Mouse (Mus musculus) MEL (cell line): ENCODE data around the gene Pcsk2. TPM values are rescaled to one million over a fixed set of nuclear protein-coding genes. Genes with fewer than 3 reads are reported as not detected.

Source experiments
- DNase-seq: peaks from one replicate; pipeline ENCODE4 v3.0.0; 2011; ENCODE audit warnings: low read depth, low spot score
- H3K27ac ChIP-seq: 2 replicates; pipeline ENCODE4 v1.5.1; 2012; ENCODE audit warnings: low read depth, mild to moderate bottlenecking, control low read depth, low read length, moderate library complexity; ENCODE audit not compliant: control insufficient read depth
- H3K27me3 ChIP-seq, 2 experiments: fragments of 150-350 bp in 1 of 2; sonication (generic) in 1 of 2; 2 replicates each; pipeline ENCODE4 v1.6.1; 2012; ENCODE audit warnings: low read length in 2 of 2, mild to moderate bottlenecking in 2 of 2, improper control_type of control experiment in 1 of 2, moderate library complexity in 1 of 2; ENCODE audit not compliant: insufficient read depth in 2 of 2, control insufficient read depth in 1 of 2
- H3K36me3 ChIP-seq, 2 experiments: 2 replicates each; pipeline ENCODE4 v1.6.1; 2012 to 2014; ENCODE audit warnings: low read length in 2 of 2, improper control_type of control experiment in 1 of 2, inconsistent platforms in 1 of 2, mild to moderate bottlenecking in 1 of 2; ENCODE audit not compliant: insufficient read depth in 2 of 2, control insufficient read depth in 1 of 2
- H3K4me1 ChIP-seq, 2 experiments: fragments of 150-350 bp in 1 of 2; sonication (generic) in 1 of 2; 2 replicates each; pipeline ENCODE4 v1.6.1; 2012; ENCODE audit warnings: low read length in 2 of 2, improper control_type of control experiment in 1 of 2, mild to moderate bottlenecking in 1 of 2; ENCODE audit not compliant: insufficient read depth in 2 of 2, control insufficient read depth in 1 of 2
- H3K4me3 ChIP-seq, 2 experiments: fragments of 150-350 bp in 1 of 2; sonication (generic) in 1 of 2; 2 replicates each; pipeline ENCODE4 v1.5.1; 2012; ENCODE audit warnings: low read depth in 2 of 2, low read length in 2 of 2, mild to moderate bottlenecking in 2 of 2, moderate library complexity in 2 of 2, control low read depth in 1 of 2, improper control_type of control experiment in 1 of 2; ENCODE audit not compliant: control insufficient read depth in 1 of 2, insufficient read depth in 1 of 2
- H3K79me2 ChIP-seq: 2 replicates; pipeline ENCODE4 v1.6.1; 2012; ENCODE audit warnings: mild to moderate bottlenecking, low read length, moderate library complexity; ENCODE audit not compliant: control insufficient read depth, poor library complexity, insufficient read depth
- H3K9ac ChIP-seq: 2 replicates; pipeline ENCODE4 v1.6.1; 2012; ENCODE audit warnings: low read depth, mild to moderate bottlenecking, control low read depth, low read length, moderate library complexity; ENCODE audit not compliant: control insufficient read depth, poor library complexity, severe bottlenecking
- H3K9me3 ChIP-seq: fragments of 150-350 bp; sonication (generic); replicated peaks from 2 replicates; pipeline ENCODE4 v1.6.1; 2012; ENCODE audit warnings: mild to moderate bottlenecking, low read length, improper control_type of control experiment, moderate library complexity; ENCODE audit not compliant: insufficient read depth
- CTCF ChIP-seq, 3 experiments: IDR thresholded peaks in 2 of 3; conservative IDR thresholded peaks in 1 of 3; 2 replicates each; pipeline ENCODE4 v1.5.1; 2011 to 2012; ENCODE audit warnings: low read length in 3 of 3, low read depth in 2 of 3, mild to moderate bottlenecking in 2 of 3, improper control_type of control experiment in 1 of 3, inconsistent platforms in 1 of 3, mixed read lengths in 1 of 3, moderate library complexity in 1 of 3; ENCODE audit not compliant: control insufficient read depth in 1 of 3, insufficient read depth in 1 of 3, poor library complexity in 1 of 3, severe bottlenecking in 1 of 3
- ELF1 ChIP-seq: IDR thresholded peaks from 2 replicates; pipeline ENCODE4 v1.6.1; 2014; ENCODE audit warnings: low read depth, mild to moderate bottlenecking, inconsistent platforms, low read length, improper control_type of control experiment, moderate library complexity
- EP300 ChIP-seq, 2 experiments: IDR thresholded peaks; 2 replicates each; pipeline ENCODE4 v1.6.1; 2011; ENCODE audit warnings: improper control_type of control experiment in 2 of 2, low read length in 2 of 2, low read depth in 1 of 2, mild to moderate bottlenecking in 1 of 2
- GATA1 ChIP-seq: IDR thresholded peaks from 2 replicates; pipeline ENCODE4 v1.6.1; 2011; ENCODE audit warnings: low read depth, low read length, improper control_type of control experiment
- HCFC1 ChIP-seq: IDR thresholded peaks from 2 replicates; pipeline ENCODE4 v1.6.1; 2012; ENCODE audit warnings: low read depth, mild to moderate bottlenecking, inconsistent platforms, low read length, improper control_type of control experiment, moderate library complexity
- JUND ChIP-seq: IDR thresholded peaks from 2 replicates; pipeline ENCODE4 v1.6.1; 2011; ENCODE audit warnings: low read depth, mild to moderate bottlenecking, improper control_type of control experiment, low read length
- MAFK ChIP-seq: IDR thresholded peaks from 2 replicates; pipeline ENCODE4 v1.6.1; 2011; ENCODE audit warnings: low read depth, mild to moderate bottlenecking, low read length, improper control_type of control experiment, borderline replicate concordance
- MXI1 ChIP-seq: IDR thresholded peaks from 2 replicates; pipeline ENCODE4 v1.6.1; 2011; ENCODE audit warnings: mild to moderate bottlenecking, low read depth, low read length, improper control_type of control experiment
- MYB ChIP-seq: IDR thresholded peaks from 2 replicates; pipeline ENCODE4 v1.6.1; 2011; ENCODE audit warnings: mild to moderate bottlenecking, low read depth, low read length, improper control_type of control experiment
- NRF1 ChIP-seq: IDR thresholded peaks from 2 replicates; pipeline ENCODE4 v1.6.1; 2014; ENCODE audit warnings: low read depth, mild to moderate bottlenecking, inconsistent platforms, low read length, improper control_type of control experiment, moderate library complexity; ENCODE audit not compliant: poor library complexity, insufficient read depth, severe bottlenecking
- POLR2A ChIP-seq, 2 experiments: IDR thresholded peaks; 2 replicates each; pipeline ENCODE4 v1.6.1; 2011 to 2012; ENCODE audit warnings: low read length in 2 of 2, mild to moderate bottlenecking in 2 of 2, control low read depth in 1 of 2, improper control_type of control experiment in 1 of 2, low read depth in 1 of 2, moderate library complexity in 1 of 2; ENCODE audit not compliant: control insufficient read depth in 1 of 2, insufficient read depth in 1 of 2, poor library complexity in 1 of 2
- POLR2AphosphoS2 ChIP-seq: IDR thresholded peaks from 2 replicates; pipeline ENCODE4 v1.6.1; 2011; ENCODE audit warnings: low read length, improper control_type of control experiment
- POLR2AphosphoS5 ChIP-seq: IDR thresholded peaks from 2 replicates; pipeline ENCODE4 v1.6.1; 2012; ENCODE audit warnings: low read depth, borderline replicate concordance, mild to moderate bottlenecking, inconsistent platforms, low read length, moderate library complexity, mixed read lengths
- SMC3 ChIP-seq: IDR thresholded peaks from 2 replicates; pipeline ENCODE4 v1.6.1; 2011; ENCODE audit warnings: low read depth, low read length, improper control_type of control experiment
- UBTF ChIP-seq: IDR thresholded peaks from 2 replicates; pipeline ENCODE4 v1.6.1; 2012; ENCODE audit warnings: low read depth, mild to moderate bottlenecking, inconsistent platforms, low read length, improper control_type of control experiment, moderate library complexity, borderline replicate concordance; ENCODE audit not compliant: insufficient read depth
- USF1 ChIP-seq: IDR thresholded peaks from 2 replicates; pipeline ENCODE4 v1.6.1; 2014; ENCODE audit warnings: low read depth, mild to moderate bottlenecking, inconsistent platforms, low read length, improper control_type of control experiment, moderate library complexity
- ZC3H11A ChIP-seq: IDR thresholded peaks from 2 replicates; pipeline ENCODE4 v1.6.1; 2012; ENCODE audit warnings: low read depth, mild to moderate bottlenecking, inconsistent platforms, low read length, improper control_type of control experiment
- polyA plus RNA-seq, 2 experiments: library from polyadenylated mRNA; stranded (reverse) in 1 of 2; unstranded in 1 of 2; fragments of >175 nt in 1 of 2; fragments of >200 nt in 1 of 2; gene quantifications; 2 replicates each; pipeline versions ENCODE4 v1.2.1 to v1.2.4; 2012; ENCODE audit warnings: low replicate concordance in 2 of 2, low read depth in 1 of 2; ENCODE audit not compliant: insufficient read length in 2 of 2, insufficient read depth in 1 of 2, missing spikeins in 1 of 2
- total RNA-seq: library from RNA; depleted of rRNA; stranded (reverse); fragments of 300-350 nt; gene quantifications from 2 replicates; pipeline ENCODE4 v1.2.3, GENCODE M21; 2012

The Pcsk2 gene
- total and polyA plus RNA-seq, 3 experiments = not detected

DNA sequence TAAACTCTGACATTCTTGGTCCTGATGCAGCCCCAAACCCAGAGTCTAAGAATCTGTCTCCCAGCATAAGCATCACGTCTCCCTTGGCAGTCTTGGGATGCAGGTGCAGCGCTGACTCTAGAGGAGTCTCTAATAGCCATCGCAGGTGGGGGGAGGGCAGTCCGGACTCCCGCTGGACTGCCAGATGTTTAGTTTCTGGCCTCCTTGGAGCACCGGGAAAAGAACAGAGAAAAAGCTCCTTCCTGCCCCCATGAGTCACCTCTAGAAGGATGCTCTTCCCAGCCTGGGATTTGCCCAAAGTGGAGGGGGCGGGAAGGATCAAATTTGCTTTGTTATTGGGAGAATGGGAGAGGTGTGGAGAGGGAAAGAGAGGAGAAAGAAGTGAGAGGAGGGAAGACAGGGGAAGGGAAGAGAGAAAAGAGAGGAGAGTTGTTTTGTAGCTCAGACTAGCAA, 631 bp upstream of the Pcsk2 start:
- no peaks in the 10 kb centered on the region for H3K27me3 ChIP-seq
- H3K4me1 ChIP-seq = no peaks in the 10 kb centered on the region
- no peaks in the 10 kb centered on the region for H3K36me3 ChIP-seq
- DNase-seq = no peak
- TF ChIP-seq ELF1 (no peak), MAFK (no peak), SMC3 (no peak), POLR2AphosphoS2 (no peak), ZC3H11A (no peak)
- TF ChIP-seq, all 39 proteins: peak for 0
- Histone ChIP-seq H3K79me2 (no peaks in the 10 kb centered on the region), H3K9me3 (no peaks in the 10 kb centered on the region), H3K9ac (no peak overlapping the region), H3K4me3 (no peak overlapping the region), H3K27ac (no peak overlapping the region)

DNA sequence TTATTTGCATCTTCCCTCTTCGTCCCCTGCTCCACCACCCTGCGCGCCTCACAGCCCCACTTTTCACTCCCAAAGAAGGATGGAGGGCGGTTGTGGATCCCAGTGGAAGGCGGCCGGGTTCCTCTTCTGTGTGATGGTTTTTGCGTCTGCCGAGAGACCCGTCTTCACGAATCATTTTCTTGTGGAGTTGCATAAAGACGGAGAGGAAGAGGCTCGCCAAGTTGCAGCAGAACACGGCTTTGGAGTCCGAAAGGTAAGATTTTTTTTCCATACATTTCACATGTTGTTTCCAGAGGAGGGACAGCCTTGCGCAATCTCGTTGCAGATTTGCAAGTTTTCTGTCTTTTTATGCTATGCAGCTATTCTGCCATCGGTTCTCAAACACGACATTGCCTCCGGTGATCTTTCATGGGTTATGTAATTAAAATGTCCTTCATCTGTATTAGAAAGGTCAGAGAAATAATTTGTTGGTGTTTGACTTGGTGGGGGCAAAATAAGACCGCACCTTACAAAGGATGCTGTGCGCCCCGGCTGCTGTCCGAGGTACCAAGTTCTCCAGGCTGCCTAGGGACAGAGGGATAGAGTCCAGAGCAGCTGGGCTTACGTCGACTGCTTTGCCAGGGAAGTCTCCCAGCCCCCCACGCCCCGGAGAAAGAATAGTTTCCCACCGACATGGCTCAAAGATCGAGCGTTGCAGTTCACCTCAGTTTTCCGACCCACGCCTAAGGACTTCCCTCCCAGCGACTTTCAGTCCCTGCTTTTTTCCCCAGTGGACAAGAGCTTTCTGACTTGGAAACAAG, 656 bp downstream of the Pcsk2 start:
- no peak for DNase-seq
- no peak overlapping the region for H3K27ac ChIP-seq
- no peaks in the 10 kb centered on the region for H3K9me3 ChIP-seq
- H3K4me3 ChIP-seq = no peak overlapping the region
- H3K9ac ChIP-seq = no peak overlapping the region
- no peaks in the 10 kb centered on the region for H3K79me2 ChIP-seq
- TF ChIP-seq ZC3H11A (no peak), JUND (no peak), EP300 (IDR thresholded peaks at IDR 0.05; ENCODE audit: low read depth in 1 of 2, low read length in 2 of 2) (no peak), MXI1 (no peak), USF1 (no peak), CTCF (IDR thresholded peaks at IDR 0.05 in 2 of 3, conservative IDR thresholded peaks at IDR 0.05 in 1 of 3; ENCODE audit: control insufficient read depth in 1 of 3, insufficient read depth in 1 of 3, low read depth in 2 of 3, low read length in 3 of 3, poor library complexity in 1 of 3, severe bottlenecking in 1 of 3) (no peak)
- H3K27me3 ChIP-seq = no peaks in the 10 kb centered on the region
- H3K4me1 ChIP-seq = no peaks in the 10 kb centered on the region
- H3K36me3 ChIP-seq = no peaks in the 10 kb centered on the region

DNA sequence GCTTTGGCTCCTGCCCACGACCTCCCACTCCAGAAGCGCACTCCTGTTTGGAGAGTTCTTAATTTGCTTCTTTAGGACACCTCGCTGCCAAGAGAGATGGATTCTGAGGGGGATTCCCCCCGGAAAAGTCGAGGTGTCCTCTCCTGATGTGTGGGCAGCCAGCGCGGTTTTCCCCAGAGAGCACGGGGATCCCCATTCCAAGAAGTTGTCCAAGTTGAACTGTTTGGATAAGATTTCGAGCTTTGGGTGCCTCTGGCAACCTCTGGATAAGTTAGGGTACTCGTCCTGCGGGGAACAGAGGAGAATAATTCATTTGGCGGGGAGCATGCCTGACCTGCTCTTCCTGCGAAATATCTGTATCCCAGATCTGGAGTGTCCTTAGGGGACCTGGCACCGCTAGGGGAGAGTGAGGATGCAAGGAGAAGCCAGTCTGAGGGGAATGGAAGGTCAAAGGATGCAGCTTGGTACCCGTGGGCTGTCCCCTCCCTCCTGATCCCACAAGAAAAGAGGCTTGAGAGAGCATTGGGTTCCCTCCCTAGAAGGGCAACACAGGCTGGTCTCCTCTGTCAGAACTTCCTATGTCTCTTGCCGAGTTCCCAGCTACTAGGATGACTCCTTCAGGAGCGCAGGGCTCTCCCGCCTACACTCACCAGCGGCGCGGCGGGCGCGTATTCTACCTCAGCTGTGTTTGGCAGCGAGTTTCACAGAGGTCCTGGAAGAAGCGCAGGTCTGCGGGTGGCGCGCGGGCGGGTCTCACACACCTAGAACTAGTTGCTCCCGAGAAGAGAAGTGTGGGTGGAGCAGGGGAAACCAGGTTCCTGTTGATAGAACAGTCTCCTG, 1.5 kb downstream of the Pcsk2 start:
- Histone ChIP-seq H3K36me3 (no peaks in the 10 kb centered on the region), H3K27ac (no peak overlapping the region), H3K27me3 (no peaks in the 10 kb centered on the region), H3K9me3 (no peaks in the 10 kb centered on the region)
- no peak for DNase-seq
- TF ChIP-seq GATA1 = no peak
- TF ChIP-seq POLR2AphosphoS5 = no peak
- no peak for TF ChIP-seq MXI1
- no peak for TF ChIP-seq NRF1
- TF ChIP-seq MYB = no peak
- no peak for TF ChIP-seq ELF1
- no peak for TF ChIP-seq UBTF
- TF ChIP-seq POLR2A (IDR thresholded peaks at IDR 0.05; ENCODE audit: control insufficient read depth in 1 of 2, insufficient read depth in 1 of 2, low read depth in 1 of 2, low read length in 2 of 2, poor library complexity in 1 of 2) = no peak
- no peak for TF ChIP-seq POLR2AphosphoS2
- TF ChIP-seq ZC3H11A = no peak
- no peak for TF ChIP-seq EP300 (IDR thresholded peaks at IDR 0.05; ENCODE audit: low read depth in 1 of 2, low read length in 2 of 2)
- TF ChIP-seq HCFC1 = no peak
- TF ChIP-seq, all 39 proteins: peak for 0
- Histone ChIP-seq H3K9ac (no peak overlapping the region), H3K79me2 (no peaks in the 10 kb centered on the region), H3K4me3 (no peak overlapping the region), H3K4me1 (no peaks in the 10 kb centered on the region)
